Mouse (Mus musculus): Measurements from ENCODE around the gene Sars2.

GRCm38 (mm10) chr7:28732341-28733142 is 9.2 kb upstream of the Sars2 start:
- TF ChIP-seq EP300 (IDR thresholded peaks at IDR 0.05) (no peak), CTCF (IDR thresholded peaks at IDR 0.05) (no peak)
